Mouse (Mus musculus) lung, postnatal 10 days (tissue): ENCODE measurements around the gene Fcor.
A peak's percentile ranks its signal among the peaks of the same experiment; 100 is the strongest.

ENCODE experiments used
- DNase-seq: peaks from one replicate; pipeline ENCODE4 v3.0.0; 2021

Fcor gene

DNA sequence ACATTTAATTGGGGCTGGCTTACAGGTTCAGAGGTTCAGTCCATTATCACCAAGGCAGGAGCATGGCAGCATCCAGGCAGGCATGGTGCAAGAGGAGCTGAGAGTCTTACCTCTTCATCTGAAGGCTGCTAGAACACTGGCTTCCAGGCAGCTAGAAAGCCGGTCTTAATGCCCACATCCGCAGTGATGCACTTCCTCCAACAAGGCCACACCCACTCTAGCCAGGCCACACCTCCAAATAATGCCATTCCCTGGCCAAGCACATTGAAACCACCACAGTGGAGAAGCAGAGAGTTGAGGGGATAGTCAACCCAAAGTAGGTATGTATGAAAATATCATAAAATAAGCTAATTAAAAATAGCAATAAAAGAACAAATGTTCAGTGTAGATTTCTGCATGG, 1.8 kb downstream of the Fcor start:
- DNase-seq, result peak; percentile 58

DNA sequence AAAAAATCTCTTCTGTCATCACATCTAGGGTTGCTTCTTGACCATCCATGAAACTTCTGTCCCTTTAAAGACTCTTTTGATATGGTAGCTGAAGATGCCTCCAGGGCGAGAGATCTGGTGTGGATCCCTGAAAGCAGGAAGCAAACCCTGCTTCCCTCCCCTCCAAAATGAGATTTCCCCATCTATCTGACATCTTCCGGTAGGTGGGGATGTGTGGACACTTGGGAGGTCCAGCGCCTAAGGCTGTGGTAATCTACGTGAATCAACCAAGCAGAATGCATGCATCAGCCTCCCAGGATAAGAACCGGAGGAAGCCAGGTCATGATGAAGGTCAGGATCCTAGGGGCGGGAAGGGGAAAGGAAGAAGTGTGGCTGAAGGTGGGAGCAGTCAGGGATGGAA, 6.7 kb downstream of the Fcor start, which contains the start of gene Mcemp1:
Mcemp1 (plus strand) TSS at position 248 of the 400 bp plus-strand sequence.
- no peak for DNase-seq

DNA sequence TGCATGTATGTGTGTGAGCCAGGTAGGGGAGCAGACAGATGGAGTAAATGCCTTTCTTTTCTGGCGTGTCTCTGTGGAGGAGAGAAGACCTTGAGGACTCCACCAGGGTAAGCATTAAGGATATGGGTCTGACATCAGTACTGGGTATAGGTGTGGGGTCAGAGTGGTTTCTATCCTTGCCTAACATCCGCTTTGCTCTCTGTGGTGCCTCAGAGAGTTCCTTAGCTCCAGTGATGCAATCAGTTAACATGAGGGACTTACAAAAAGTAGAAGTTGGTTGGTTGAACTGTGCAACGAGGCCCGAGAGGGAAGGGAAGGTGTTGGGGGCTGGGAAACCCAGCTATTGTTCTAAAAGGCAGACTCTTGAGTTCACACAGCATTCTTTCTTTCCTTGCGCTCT, 7.8 kb downstream of the Fcor start:
- no peak for DNase-seq

DNA sequence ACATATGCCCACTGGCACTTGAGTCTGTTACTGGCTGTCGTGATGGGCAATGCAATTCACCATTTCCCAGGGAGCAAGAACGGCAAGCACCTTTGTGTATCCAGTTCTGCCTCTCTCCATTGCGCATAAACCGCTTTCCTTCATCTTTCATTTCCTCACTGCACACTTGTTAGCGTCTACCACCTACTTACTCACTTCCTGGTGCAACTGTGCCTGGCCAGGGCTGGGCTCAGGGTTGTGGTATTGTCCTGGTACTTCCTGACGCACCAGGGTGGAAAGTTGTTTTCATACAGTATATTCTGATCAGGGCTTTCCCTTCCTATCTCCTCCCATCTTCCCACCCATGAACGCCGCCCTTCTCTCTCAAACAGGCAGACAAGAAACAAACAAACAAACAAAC, 11.3 kb downstream of the Fcor start:
- no peak for DNase-seq

DNA sequence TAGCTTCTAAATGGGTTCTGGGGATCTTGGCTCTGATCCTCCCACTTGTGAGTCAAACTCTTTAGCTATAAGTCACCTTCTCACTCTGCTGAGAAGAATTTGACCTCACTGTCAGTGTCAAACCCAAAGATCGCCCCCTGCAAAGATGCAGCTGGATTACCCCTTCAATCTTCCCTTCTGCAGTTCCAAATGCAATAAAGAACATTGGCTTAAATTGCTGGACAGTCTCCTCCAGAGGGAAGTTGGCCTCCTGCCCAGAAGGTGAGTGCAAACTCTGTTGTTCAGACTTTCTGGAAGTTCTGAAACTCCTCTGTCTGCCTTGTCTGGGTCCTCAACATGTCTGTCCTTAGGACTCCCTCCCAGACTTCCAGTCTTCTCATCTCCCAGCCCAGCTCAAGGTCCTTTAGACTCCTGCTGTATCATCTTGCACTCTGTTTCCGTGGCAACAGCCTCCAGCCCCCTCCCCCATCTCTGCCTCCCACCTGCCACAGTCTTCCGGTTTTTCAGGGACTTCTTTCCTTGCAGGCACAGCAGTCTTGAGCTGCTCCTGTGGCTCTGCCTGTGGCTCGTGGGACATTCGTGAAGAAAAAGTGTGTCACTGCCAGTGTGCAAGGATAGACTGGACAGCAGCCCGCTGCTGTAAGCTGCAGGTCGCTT, 15.3 kb downstream of the Fcor start:
- no peak for DNase-seq

DNA sequence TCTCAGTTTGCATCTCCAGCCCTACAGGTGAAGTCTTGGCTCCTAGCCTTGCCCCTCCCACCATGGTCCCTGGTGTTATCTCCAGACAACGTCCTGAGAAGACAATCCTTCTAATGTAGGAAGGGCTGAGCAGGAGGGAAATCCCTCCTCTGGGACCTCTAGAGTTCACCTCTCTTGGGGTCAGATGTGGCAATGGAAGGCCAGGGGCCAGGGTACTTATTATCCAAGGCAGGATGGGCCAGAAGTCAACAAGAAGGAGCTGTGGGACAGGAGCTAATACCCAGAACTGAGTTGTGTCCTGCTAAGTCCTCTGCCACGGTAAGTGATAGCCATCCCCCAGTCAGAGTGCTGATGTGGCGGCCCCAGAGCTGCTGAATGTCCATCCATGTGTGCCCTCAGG, 16.6 kb downstream of the Fcor start, which contains the start of gene Retn:
Retn (plus strand) TSS at position 245 of the 400 bp plus-strand sequence.
- DNase-seq, result no peak

DNA sequence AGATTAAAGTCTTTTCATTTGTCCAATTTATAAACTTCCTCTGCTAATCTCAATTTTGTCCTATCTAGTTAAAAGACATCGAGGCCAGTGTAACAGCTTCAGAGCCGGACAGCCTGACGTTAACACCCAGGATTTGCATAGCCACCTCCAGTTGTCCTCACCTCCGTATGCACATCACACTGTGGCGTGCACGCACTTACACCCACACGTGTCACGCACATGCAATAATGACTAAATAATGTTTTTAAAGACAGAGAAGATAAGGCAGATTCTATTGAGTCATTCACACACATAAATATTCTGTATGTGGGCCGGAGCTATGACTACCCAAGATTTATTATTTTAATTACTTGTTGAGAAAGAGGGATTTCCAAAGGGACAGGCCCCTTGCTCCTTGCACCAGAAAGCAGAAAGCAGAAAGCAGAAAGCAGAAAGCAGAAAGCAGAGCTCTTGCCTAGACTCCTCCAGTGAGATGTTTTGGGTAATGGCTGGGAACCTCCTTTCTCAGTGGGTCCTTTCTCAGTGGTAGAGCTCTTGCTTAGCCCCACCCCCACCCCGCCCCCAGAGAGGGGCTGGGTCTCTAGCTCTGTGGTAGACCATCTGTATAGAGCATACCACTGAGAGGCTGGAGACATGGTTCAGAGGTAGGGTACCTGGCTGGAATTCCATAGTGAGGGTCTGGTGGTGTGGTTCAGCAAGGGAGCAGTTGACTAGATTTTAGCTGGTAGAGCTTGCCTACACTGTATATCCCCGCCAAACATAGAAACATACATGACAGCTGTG, 17.2 kb downstream of the Fcor start:
- DNase-seq, result no peak

DNA sequence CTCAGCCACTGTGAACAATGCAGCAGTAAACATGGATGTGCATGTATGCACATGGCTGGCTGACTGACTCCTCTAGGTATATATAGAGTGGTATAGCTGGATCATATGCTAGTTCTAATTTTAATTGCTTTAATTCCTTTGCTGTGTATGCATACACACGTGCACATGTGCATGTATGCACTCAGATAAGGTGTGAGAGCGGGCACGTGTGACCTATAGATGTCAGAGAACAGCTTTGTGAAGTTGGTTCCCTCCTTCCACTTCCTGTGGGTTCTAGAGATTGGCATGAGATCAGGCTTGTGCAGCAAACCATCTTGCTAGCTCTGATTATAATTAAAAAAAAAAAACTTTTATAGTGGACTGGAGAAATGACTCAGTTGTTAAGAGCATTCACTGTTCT, 19.3 kb downstream of the Fcor start:
- DNase-seq, result no peak

DNA sequence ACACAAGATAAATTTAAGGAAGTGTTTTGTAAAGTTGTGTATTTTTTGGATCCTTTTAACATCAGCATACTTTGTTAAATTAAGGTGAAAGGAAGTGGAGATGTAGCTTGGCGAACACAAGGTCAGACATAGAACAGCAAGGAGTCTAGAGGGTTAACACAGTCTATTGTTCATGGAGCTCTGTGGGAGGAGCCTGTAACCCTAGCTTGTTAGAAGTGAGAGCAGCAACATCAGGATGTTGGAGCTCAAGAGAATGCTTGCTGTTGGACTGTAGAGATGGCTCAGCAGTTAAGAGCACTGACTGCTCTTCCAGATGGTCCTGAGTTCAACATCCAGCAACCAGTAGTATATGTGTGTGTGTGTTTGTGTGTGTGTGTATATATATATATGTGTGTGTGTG, 23.2 kb downstream of the Fcor start:
- no peak for DNase-seq

DNA sequence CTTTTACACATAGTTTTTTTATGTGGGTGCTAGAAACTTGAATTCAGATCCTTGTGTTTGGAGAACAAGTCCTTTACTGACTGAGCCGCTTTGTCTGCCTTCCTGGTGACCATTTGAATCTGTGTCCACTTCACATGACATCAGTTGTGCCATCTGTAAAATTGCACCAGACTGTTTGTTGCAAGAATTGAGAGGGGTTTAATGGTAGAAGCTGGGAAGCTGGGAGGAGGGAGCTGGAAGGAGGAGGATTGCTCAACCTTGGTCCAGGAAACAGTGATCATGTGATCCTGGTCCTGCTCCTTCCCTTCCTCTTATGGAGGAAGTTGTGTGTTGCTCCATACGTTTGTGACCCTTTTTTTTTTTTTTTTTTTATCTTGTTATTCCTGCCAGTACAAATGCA, 23.9 kb downstream of the Fcor start:
- no peak for DNase-seq

DNA sequence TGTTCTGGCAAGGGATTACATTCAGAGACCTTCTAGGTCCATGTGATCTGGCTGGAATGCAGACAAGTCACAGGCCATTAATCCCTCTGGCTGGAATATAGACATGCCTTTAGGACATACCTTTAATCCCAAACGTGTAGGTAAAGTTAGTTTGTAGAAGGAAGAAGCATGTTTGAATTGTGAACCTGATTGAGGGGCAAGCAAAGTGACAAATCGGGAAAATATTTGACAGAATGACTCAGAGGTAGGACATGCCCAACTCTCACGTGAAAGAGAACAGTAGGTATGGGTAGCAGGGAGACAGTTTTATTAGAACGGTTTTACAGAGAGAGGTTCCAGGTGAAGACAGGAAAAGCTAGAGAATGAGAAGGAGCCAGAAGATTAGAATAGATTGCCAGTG, 24.6 kb downstream of the Fcor start:
- no peak for DNase-seq

DNA sequence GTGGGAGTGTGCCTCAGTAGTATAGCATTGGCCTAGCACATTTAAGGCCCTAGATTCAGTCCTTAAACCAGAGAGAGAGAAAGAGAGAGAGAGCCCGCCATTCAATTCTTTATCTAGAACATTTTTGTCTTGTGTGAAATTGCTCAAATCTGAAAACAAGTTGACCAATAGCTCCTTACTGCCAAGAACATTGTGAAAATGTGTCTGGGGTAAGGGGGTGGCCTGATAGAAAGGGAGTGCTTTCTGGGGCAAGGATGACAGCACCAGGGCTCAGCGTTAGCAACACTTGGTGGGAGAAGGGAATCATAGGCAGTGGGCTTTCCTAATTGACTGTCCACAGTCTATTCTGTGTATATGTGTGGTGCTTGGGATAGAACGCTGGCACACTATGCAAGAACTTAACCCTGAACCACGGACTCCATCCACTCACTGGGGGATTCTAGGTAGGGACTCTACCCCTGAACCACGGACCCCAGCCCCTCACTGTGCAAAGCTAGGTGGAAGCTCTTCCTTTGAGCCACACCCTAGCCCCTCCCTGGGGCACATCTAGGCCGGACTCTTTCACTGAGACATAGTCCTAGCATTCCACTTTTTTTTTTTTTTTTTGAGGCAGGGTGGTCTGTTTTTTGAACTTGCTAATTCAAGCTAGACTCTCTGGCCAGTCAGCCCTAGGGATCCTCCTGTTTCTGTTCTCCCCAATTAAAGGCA, 25.2 kb downstream of the Fcor start:
- peak; percentile 21 for DNase-seq

DNA sequence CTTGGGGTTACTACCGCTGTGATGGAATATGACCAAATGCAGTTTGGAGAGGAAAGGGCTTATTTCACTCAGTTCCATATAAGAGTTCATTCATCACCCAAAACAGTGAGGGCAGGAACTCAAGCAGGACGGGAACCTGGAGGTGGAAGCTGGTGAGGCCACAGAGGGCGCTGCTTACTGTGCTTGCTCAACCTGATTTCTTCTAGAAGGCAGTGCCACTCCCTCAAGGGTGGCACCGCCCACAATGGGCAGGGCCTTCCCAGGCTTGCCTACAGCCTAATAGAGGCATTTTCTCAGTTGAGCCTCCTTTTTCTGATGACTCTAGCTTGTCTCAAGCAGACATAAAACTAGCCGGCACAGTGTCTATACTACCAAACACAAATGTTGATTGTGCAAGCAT, 26.4 kb downstream of the Fcor start:
- DNase-seq, result peak; percentile 79

DNA sequence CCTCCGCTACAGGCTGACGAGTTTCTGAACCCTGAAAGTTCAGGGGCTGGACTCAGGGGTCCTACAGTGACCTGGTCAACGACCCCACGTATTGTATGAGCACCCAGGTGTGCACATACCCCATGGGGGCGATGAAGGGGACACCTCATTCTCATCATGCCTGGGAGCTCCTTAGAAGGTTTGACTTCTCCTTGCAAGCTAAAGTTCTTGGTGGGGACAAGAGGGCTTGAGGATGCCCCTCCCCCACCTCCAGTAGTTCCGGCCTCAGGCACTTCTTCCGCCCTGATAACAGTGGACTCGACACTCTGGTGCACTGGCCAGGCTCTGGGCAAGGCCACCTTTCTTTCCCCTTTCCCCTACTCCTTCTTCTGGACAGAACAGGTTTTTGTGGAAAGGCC, 40.7 kb downstream of the Fcor start:
- peak; percentile 46 for DNase-seq

DNA sequence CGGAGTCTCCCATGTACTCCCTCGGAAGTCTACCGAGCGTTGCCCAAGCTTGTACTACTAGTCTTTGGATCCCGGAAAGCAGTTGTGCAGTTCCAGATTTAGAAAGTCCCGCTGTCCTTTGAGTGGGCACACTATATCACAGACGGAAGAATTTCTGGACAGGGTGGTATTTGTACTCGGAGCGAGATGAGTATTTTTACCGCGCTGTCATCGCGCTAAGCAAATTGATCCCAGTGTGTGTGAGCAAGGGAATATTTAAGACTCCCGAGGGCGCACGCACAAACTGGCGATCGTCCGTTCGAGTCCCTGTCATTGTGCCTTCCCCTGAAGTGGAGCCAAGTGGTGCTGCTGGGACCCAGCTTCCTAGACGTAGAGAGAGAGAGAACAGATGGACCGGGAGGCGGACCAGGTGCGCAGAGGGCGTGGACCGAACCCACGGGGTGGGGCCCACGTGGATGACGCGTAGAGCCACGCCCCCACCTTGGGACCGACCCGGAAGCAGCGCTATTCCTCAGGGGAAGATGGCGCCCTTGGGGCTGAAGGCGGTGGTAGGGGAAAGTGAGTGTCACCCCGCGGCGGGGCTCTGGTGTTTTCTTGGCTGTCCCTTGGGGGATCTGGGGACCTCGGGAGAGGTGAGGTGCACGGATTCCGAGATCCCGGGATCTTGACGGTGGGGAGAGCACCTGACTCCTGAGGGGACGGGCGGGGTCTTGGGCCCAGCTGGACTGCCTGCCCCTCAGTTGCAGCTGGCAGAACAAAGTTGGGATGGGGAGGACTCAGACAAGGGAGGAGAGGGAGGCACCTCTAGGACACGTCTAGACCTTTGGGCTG, 41.3 kb downstream of the Fcor start, which contains the start of gene Stxbp2:
Stxbp2 (plus strand) TSS at position 309 of the 831 bp plus-strand sequence.
- DNase-seq, result peak; percentile 82

DNA sequence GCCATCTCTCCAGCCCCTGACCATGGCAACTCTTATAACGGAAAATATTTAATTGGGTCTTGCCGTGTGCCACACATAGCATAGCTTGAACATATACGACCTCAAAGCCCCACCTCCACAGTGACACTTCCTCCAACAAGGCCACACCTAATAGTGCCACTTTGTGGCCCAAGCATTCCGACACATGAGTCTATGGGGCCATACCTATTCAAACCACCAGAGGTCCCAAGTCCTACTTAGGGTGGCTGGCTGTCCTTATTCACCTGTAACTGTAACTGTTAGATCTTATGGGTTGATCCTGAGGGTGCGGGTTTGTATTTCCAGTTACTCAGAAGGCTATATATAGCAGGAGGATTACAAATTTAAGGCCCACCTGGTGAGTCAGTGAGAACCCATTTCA, 44.1 kb downstream of the Fcor start:
- peak; percentile 56 for DNase-seq

DNA sequence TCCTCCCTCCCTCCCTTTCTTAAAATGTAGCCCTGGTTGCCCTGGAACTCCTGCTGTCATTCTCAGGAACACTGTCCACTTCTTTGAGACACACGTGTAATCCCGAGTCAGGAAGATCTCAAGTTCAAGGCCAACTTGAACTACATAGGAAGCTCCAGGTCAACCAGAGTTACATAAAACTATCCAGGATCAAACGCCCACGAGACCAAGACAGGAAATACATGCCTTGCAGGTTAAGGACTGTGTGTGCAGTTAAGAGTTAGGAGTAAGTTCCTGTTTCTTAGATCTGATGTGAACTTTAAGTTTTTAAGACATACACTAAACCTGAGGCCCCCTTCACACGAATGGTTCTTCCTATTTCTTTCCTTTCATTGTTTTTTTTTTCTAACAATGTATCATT, 45.2 kb downstream of the Fcor start:
- no peak for DNase-seq

DNA sequence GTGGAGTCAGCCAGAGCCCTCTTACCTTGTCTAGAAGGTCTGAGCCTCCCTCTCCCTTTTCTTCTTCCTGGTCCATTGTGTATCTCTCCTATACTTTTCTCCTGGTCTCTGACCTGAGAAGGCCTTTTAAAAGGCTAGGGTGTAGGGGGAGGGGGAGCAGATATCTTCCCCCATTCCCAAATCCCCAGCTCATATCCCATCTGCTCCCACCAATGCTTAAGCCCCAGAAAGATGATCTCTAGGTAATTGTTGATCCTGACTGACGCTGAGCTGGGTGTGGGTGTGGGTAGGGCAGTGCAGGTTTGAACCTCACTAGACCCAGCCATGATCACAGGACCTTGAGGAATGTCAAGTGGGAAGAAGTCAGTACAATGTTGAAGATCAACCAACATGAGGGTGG, 46.7 kb downstream of the Fcor start, which contains the start of gene Pcp2:
Pcp2 (minus strand) TSS at position 101 of the 400 bp plus-strand sequence.
- DNase-seq, result no peak

DNA sequence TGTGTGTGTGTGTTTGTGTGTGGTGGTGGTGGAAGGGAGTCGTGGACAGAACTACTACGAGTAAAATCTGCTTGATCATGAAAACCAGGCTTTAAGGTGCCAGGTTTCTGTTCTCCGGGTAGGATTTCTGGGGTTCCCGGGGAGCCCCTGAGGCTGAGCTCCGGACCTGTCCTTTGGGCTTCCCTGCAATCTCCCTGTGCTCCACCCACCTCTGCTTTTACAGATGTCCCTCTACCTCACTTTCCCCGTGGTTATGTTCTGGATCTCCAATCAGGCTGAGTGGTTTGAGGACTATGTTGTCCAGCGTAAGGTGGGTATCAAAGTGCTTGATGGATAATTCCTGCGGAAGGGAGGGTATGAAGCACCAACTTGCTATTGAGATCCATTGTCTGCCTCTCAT, 50.0 kb downstream of the Fcor start:
- DNase-seq, result no peak

DNA sequence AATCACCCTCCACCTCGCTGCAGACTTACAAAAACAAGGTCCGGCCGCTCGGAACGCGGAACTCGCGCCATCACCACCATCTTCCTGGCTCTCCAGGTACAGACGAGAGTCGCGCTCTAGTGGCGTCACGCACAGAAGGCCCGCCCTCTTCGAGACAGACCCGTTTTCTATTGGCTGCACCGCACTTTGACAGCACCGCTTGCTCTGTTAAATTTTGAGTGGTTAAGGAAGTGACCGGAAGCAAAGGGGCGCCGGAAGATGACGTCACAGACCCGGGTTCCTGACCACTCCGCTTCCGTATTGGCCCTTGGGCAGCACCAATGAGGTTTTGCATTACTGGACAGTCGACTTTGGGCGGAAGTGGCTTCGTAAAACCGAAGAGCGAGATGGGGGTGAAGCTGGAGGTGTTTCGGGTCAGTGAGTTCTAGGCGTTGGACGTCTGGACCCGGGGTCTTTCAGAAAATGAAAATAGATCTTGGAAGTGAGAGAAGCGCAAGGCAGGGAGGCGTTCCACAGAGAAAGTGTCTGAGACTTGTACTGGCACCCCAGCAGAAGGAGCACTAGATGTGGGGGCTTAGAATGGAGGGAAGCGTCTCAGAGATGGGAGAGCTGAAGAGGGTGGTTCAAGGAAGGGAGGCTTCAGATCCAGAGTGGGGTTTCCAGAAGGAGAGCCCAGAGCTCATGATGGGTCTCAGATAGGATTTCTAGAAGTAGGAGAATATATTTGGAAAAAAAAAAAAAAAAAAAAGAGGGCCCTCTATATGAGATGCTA, 50.8 kb downstream of the Fcor start, which contains the start of the genes Xab2 and Pet100:
Xab2 (minus strand) TSS at position 118 of the 772 bp plus-strand sequence.
Pet100 (plus strand) TSS at position 350 of the 772 bp plus-strand sequence.
- peak; percentile 99 for DNase-seq
